Mouse (Mus musculus) heart, postnatal 0 days (tissue): ENCODE measurements around the gene Map3k4.

Experiments used
- CTCF ChIP-seq: IDR thresholded peaks from 2 replicates; pipeline ENCODE4 v1.5.1; 2016; ENCODE audit warnings: antibody characterized with exemption, control low read depth, low read depth
- EP300 ChIP-seq: IDR thresholded peaks from 2 replicates; pipeline ENCODE4 v1.6.1; 2016; ENCODE audit warnings: antibody characterized with exemption, low read depth

DNA sequence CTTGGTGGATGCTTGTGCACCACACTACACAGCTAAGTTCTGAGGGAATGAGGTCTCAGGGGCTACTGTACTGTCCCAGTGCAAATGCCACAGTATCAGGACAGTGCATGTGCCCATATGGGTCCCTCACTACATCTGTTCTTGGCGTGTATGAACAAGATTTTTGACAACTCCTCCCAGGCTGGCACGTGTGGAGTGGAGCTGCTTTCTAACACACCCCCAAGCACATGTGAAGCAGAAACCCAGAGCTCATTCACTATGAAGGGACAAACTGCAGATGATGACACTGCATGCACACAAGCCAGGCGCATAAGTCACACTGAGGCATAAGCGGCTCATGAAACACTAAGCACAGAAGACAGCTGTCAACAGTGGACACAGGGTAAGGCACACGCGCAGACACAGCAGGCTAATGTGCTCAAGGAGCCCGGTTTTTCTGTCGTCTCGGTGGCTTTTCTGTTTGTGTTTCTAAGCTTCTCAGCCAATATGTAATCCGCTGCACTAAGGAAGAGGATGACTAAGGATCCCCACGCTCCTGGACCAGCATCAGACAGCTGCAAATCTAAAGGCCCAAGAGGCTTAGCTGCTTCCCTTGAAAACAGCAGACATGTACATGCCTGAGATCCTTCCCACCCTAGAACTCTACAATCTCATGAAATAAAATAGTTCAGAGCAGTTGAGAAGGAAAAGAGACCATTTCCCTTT is 41.9 kb downstream of the Map3k4 start:
- TF ChIP-seq CTCF (no peak), EP300 (no peak)
